Mouse (Mus musculus): Measurements from ENCODE around the gene Zfp51. TPM values are rescaled to one million over a fixed set of nuclear protein-coding genes. Genes with fewer than 3 reads are reported as not detected.
A peak's percentile ranks its signal among the peaks of the same experiment; 100 is the strongest.
"Not testable (repeated sequence)": the region's sequence is repeated elsewhere in the genome, so short reads cannot be mapped to it uniquely, and the experiment has no call there.

The Zfp51 gene
- 11.1 and 13.7 TPM in 2 replicates for polyA plus RNA-seq (2015; fragmentation: Nextera tagmentation; extraction: Ambion mirVana)

DNA sequence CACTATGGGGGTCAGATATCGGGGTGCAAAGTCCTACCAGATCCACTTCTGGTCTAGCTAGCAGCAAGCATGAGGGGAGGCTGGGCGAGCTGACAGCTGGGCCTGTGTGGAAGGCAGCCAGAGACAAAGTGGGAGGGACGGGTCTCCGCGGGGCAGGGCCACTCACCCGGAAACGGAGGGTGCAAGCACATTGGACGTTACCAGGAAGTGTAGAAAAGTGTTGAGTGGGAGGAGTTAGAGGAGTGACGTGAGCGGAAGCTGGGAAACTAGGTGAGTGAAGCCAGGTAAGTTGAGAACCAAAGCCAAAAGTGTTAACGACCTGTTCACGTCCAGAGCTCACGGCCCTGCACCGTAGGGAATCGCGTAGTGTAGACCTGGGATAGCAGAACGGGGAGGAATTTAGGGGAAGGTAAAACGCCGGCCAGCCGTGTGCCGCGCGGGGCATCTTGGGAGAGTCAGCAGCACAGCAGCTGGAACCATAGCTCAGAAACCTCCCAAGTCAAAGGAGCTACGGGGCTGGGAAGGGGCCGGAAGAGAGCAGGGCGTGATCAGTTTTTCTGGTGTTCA lies at the start of gene Zfp51:
Gene Zfp51 (plus strand): TSS at position 237 of the 567 bp plus-strand sequence.
- under 1% methylated on average over 26 of the region's 26 CpGs for WGBS
- Histone ChIP-seq H3K9me3 (replicated peaks) (no peaks in the 10 kb centered on the region), H3K27me3 (replicated peaks) (peaks cover 8% of the 10 kb centered on the region), H3K4me3 (replicated peaks) (peak within 1 kb of the TSS; percentile 68), H3K9ac (replicated peaks) (peak within 1 kb of the TSS; percentile 48), H3K36me3 (peaks cover 3% of the 10 kb centered on the region), H3K27ac (replicated peaks) (peak within 1 kb of the TSS; percentile 85), H3K4me1 (peaks cover 7% of the 10 kb centered on the region), H3K4me2 (peak within 1 kb of the TSS; percentile 71)
- ATAC-seq (ENCODE audit: low FRiP score): peak; percentile 100

DNA sequence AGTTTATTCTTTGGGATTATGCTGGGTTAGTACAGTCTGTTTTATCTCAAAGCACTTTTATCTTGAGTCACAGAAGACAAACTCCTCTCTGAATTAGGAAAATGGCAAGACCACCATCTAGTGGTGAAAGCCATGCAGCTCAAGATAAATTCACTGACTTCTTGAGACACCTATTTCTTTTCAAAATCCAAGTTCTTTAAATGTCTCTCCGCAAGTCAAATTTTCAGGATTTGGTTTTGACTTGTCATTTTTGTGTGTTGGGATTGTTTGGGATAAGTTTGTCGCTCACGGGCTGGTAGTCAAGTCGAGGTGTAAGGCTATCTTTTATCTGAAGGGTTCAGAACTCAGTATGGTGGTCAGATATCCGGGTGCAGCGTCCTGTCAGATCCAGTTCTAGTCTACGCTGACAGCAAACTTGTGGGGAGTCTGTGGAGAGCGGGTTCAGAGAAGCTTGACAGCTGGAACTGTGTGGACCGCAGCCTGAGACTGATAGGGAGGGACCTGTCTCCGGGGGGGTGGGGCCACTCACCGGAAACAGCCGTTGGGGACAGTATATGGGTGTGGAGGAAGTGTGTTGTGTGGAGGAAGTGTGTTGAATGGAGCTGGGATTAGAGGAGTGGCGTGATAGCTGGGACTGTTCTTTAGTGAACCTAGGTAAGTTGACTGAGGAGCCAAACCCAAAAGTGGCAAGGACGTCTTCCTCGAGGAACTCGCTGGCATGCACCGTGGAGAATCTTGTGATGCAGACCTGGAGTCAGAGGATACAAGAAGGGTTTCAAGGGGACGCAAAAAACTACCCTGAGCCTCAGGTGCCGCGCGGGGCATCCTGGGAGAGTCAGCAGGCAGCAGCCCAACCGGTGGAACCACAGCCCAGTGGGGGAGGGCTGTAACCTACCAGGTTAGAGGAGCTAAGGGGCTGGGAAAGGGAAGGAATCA lies 27.2 kb upstream of the Zfp51 start, which contains the start of gene Zfp54:
Gene Zfp54 (plus strand): TSS at position 564 of the 936 bp plus-strand sequence.
- H3K9me3 ChIP-seq (replicated peaks): no peaks in the 10 kb centered on the region
- peaks cover 11% of the 10 kb centered on the region for H3K4me1 ChIP-seq
- H3K27ac ChIP-seq (replicated peaks): peak within 1 kb of the TSS; percentile 75
- H3K4me3 ChIP-seq (replicated peaks): peak within 1 kb of the TSS; percentile 50
- no peaks in the 10 kb centered on the region for H3K36me3 ChIP-seq
- H3K4me2 ChIP-seq: peak within 1 kb of the TSS; percentile 96
- WGBS: 1% methylated on average over 22 of the region's 22 CpGs
- no peaks in the 10 kb centered on the region for H3K27me3 ChIP-seq (replicated peaks)
- peak within 1 kb of the TSS; percentile 45 for H3K9ac ChIP-seq (replicated peaks)
- peak; percentile 98 for ATAC-seq (ENCODE audit: low FRiP score)

DNA sequence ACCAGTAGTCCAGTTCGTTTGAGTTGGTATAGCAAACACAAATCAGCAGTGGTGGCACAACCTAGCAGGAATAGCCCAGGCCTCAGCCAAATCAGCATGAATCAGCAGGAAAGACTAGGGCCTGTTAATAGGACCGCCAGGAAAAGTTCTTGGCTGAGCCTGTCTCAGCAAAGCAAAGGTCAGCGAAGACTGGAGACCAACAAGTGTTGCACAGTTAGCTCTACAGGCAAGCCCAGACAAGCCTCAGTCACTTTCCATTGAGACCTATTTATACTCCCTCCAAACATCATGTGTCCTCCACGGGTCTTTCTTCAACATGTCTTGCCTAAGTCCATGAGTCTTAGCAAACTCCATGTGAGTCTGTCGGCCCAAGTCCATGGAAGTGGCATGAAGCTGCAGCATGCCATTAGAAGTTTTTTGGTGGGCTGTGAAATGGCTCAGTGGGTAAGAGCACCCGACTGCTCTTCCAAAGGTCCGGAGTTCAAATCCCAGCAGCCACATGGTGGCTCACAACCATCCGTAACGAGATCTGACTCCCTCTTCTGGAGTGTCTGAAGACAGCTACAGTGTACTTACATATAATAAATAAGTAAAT lies 11.3 kb upstream of the Zfp51 start:
- H3K4me2 ChIP-seq; ATAC-seq (ENCODE audit: low FRiP score); H3K9me3 ChIP-seq (replicated peaks); H3K27me3 ChIP-seq (replicated peaks); H3K36me3 ChIP-seq; H3K27ac ChIP-seq (replicated peaks); H3K9ac ChIP-seq (replicated peaks); H3K4me1 ChIP-seq; H3K4me3 ChIP-seq (replicated peaks): not testable (repeated sequence)
- 88% methylated on average over 9 of the region's 9 CpGs for WGBS

DNA sequence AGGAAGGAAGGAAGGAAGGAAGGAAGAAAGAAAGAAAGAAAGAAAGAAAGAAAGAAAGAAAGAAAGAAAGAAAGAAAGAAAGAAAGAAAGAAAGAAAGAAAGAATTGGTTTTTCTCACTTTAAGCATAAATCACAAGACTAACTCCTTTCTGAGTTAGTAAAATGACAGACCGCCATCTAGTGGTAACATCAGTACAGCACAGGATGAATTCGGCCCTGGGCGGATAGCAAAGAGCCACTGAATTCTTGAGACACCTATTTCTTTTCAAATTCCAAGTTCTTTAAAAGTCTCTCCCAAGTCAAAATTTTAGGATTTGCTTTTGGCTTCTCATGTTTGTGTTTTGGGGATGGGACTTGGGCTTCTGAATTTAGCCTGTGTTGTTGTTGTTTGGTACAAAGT lies 505 bp upstream of the Zfp51 start:
- under 1% methylated on average over 3 of the region's 3 CpGs for WGBS
- no peaks in the 10 kb centered on the region for H3K9me3 ChIP-seq (replicated peaks)
- H3K27ac ChIP-seq (replicated peaks): peak overlapping the region; percentile 85
- peak overlapping the region; percentile 71 for H3K4me2 ChIP-seq
- peak overlapping the region; percentile 68 for H3K4me3 ChIP-seq (replicated peaks)
- peaks cover 7% of the 10 kb centered on the region for H3K4me1 ChIP-seq
- H3K36me3 ChIP-seq: peaks cover 3% of the 10 kb centered on the region; the same call in 1 of the 2 replicates
- H3K27me3 ChIP-seq (replicated peaks): peaks cover 8% of the 10 kb centered on the region
- H3K9ac ChIP-seq (replicated peaks): peak overlapping the region; percentile 48
- peak; percentile 89 for ATAC-seq (ENCODE audit: low FRiP score)

DNA sequence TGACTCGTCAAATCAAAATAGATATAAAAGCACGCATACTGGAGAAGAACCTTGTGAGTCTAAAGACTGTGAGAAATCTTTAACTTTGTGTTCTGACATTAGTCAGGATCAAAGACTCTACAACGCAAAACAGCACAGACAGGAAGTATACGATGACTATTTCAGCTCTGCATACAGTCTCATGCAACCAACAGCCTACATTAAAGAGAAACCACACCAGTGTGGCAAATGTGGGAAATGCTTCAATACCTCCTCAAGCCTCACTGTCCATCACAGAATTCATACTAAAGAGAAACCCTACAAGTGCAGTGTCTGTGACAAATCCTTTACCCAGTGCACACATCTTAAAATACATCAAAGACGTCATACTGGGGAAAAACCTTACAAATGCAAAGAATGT lies 13.4 kb downstream of the Zfp51 start:
- H3K36me3 ChIP-seq: peaks cover 53% of the 10 kb centered on the region
- 93% methylated on average over 5 of the region's 5 CpGs for WGBS
- no peak for ATAC-seq (ENCODE audit: low FRiP score)

DNA sequence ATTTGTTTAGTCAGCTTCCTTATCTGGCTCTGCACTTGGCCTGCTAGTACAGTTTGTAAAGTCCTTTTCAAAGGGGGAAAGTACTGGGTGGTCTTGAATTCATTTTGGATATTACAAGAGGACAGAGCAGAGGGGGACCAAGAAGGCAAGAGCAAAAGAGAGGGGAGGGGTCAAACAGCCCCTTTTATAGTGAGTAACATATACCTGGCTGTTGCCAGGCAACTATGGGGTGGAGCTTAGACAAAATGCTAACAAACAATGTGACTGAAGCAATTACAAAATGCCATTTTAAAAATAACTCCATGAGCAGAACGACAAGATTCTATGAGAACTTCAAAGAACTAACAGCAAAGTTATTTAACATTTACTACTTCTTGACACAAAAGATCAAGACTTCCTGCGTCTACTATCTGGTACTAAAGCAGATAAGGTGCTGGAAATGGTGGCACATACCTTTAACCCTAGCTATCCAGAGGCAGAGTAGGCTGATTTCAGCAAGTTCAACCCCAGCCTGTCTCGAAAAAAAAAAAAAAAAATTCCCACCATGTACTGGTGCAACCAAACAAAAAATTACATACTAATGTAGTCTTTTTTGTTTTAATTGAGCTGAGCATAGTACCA lies 22.0 kb downstream of the Zfp51 start:
- Histone ChIP-seq H3K36me3 (no peaks in the 10 kb centered on the region), H3K27me3 (replicated peaks) (no peaks in the 10 kb centered on the region), H3K4me2 (no peak overlapping the region), H3K27ac (replicated peaks) (no peak overlapping the region), H3K4me3 (replicated peaks) (no peak overlapping the region), H3K4me1 (peaks cover 4% of the 10 kb centered on the region), H3K9ac (replicated peaks) (no peak overlapping the region), H3K9me3 (replicated peaks) (no peaks in the 10 kb centered on the region)
- 72% methylated on average over 3 of the region's 3 CpGs for WGBS
- no peak for ATAC-seq (ENCODE audit: low FRiP score)

More for the DNA sequence above, 13.4 kb downstream of the Zfp51 start:
- Histone ChIP-seq H3K4me3 (replicated peaks) (no peak overlapping the region), H3K4me2 (no peak overlapping the region), H3K4me1 (no peaks in the 10 kb centered on the region), H3K9me3 (replicated peaks) (no peaks in the 10 kb centered on the region), H3K9ac (replicated peaks) (no peak overlapping the region), H3K27me3 (replicated peaks) (no peaks in the 10 kb centered on the region), H3K27ac (replicated peaks) (no peak overlapping the region)

DNA sequence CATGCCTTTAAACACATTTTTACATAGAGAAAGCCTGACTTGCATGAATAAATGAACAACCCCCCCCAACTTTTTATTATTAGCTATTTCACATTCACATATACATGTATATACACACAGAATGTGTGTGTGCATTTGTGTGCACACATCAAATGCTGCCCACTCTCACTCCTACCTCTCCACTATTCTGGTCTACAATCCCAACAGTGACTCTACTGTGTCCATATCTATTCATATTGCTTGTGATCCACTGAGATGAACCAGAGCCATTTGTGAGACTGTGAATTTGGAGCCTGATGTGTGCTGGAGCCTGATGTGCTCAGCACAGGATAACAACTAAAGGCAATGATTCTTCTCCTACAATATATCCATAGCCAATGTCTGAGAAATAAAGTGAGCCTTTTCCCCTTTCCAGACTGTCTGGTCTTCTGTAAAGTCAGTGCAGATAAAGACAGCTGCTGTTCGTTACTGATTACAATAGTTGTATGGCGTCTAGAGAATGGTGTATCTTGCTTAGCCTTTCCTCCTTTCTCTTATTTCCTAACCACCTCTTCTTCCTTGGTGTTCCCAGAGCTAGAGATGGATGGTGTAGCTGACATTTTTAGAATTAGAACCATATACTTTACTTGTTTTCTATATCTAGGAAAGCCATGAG lies 22.6 kb downstream of the Zfp51 start:
- no peaks in the 10 kb centered on the region for H3K27me3 ChIP-seq (replicated peaks)
- no peak overlapping the region for H3K4me2 ChIP-seq
- no peak overlapping the region for H3K9ac ChIP-seq (replicated peaks)
- ATAC-seq (ENCODE audit: low FRiP score): no peak
- no peak overlapping the region for H3K27ac ChIP-seq (replicated peaks)
- H3K9me3 ChIP-seq (replicated peaks): no peaks in the 10 kb centered on the region
- no peak overlapping the region for H3K4me3 ChIP-seq (replicated peaks)
- 82% methylated on average over 2 of the region's 2 CpGs for WGBS
- peaks cover 4% of the 10 kb centered on the region for H3K4me1 ChIP-seq
- H3K36me3 ChIP-seq: no peaks in the 10 kb centered on the region

DNA sequence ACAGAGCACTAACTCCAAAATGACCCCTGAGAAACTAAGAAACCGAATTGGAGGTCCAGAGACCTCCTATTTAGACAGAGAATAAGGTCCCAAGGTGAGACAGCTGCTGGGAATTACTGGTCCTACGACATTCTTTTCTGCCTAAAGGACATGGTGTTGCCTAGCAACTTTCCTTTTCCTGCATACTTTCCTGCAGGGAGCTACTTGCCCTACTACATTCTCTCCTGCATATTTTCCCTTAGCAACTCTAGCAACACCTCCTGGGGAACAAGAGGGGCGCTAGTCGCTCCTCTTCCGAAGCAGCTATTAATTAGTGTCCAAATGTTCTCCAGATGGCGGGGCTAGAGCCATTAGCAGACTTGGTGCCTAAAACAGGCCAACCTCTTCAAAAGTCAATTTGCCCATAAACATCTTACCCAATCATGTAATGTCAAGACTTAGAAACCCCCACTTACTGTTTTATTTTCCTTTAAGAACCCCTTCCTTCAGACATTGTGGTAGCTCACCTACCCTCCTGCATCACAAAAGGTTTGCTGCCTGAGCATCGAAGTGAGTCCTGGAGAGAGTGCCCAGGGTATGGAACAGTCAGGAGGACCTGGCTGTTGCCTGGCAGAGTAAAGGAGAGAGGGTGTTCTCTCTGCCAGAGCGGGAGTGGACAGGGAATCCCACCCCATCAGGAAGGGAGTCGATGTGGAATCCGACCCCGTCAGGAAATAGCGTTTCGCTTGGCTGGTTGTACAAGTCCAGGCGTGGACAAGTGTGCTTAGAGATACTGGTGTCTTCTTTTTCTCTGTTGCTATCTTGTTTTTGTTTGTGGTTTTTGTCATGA lies 23.4 kb downstream of the Zfp51 start:
- Histone ChIP-seq H3K36me3 (no peaks in the 10 kb centered on the region), H3K9ac (replicated peaks) (no peak overlapping the region), H3K4me2 (no peak overlapping the region), H3K4me3 (replicated peaks) (no peak overlapping the region), H3K9me3 (replicated peaks) (no peaks in the 10 kb centered on the region), H3K4me1 (peaks cover 4% of the 10 kb centered on the region), H3K27me3 (replicated peaks) (no peaks in the 10 kb centered on the region), H3K27ac (replicated peaks) (no peak overlapping the region)
- no peak for ATAC-seq (ENCODE audit: low FRiP score)
- 36% methylated on average over 14 of the region's 14 CpGs for WGBS

DNA sequence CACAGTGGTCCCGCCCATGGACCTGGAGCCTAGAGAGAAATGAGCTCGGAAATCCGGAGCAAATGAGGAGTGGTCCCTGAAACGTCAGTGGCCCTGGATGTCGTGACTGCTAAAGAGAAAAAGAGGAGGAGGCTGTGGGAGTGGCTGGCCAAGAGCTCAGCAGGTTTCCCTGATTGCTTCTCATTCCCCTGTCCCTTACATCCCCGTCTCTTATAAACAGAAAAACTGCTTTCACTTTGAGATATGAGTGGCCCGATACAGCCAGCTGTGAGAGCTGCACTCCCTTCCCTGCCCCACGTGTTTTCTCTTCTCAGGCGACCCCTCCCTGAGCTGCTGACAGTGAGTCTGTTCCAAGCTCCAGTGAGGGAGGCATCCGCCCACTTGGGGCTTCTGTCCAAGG lies 24.6 kb downstream of the Zfp51 start:
- not testable (repeated sequence) for H3K4me1 ChIP-seq; H3K9me3 ChIP-seq (replicated peaks); H3K9ac ChIP-seq (replicated peaks); H3K27me3 ChIP-seq (replicated peaks); H3K27ac ChIP-seq (replicated peaks); ATAC-seq (ENCODE audit: low FRiP score); H3K36me3 ChIP-seq; H3K4me2 ChIP-seq; H3K4me3 ChIP-seq (replicated peaks)
- WGBS: 41% methylated on average over 10 of the region's 10 CpGs

DNA sequence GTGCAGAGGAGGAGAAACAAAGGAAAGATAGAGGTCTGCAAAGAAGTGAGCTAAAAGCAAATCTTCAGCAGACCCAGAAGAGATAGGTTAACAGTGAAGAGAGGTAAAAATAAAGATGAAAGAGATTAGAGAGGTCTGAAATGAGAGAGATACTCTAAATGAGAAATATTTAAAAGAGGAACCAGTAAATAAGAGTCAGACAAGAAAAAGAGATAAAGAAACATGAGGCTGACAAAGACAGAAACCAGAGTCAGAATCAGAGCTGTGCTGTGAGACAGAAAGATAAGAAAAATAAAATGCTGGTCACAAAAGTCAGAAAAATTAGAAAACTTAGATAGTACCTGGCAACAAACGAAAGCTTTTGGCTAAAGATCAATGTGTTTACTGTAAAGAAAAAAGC lies 25.1 kb downstream of the Zfp51 start:
- H3K9ac ChIP-seq (replicated peaks); H3K4me3 ChIP-seq (replicated peaks); H3K4me2 ChIP-seq; H3K27ac ChIP-seq (replicated peaks); H3K27me3 ChIP-seq (replicated peaks); H3K36me3 ChIP-seq; ATAC-seq (ENCODE audit: low FRiP score); H3K4me1 ChIP-seq; H3K9me3 ChIP-seq (replicated peaks): not testable (repeated sequence)
- WGBS: 77% methylated on average over 1 of the region's 1 CpGs
